Mouse (Mus musculus) hindbrain, postnatal 0 days (tissue): ENCODE measurements at regions not wholly inside any gene's neighbourhood (a gene's known extent, or its start where the extent isn't known, plus 50 kb on each side); places are given as distances from the start of the nearest gene placed in this dataset.

Experiments used
- ATAC-seq: fragments of 200-750 bp; cut with Nextera tagmentation; 2 replicates; pipeline ENCODE4 v1.8.0; 2017; ENCODE audit warnings: mild to moderate bottlenecking, moderate TSS enrichment, moderate library complexity
- DNase-seq: peaks from one replicate; pipeline ENCODE4 v3.0.0-alpha.2; 2015; ENCODE audit warnings: low spot score
- H3K27ac ChIP-seq: fragments of 300-500 bp; sonication (generic); 2 replicates; pipeline ENCODE4 v1.5.1; 2014; ENCODE audit warnings: mild to moderate bottlenecking
- H3K27me3 ChIP-seq: fragments of 300-500 bp; sonication (generic); 2 replicates; pipeline ENCODE4 v1.6.1; 2014; ENCODE audit warnings: low read length, mixed read lengths; ENCODE audit not compliant: insufficient read depth
- H3K36me3 ChIP-seq: fragments of 300-500 bp; sonication (generic); 2 replicates; pipeline ENCODE4 v1.6.1; 2014; ENCODE audit warnings: low read length, mixed read lengths; ENCODE audit not compliant: insufficient read depth
- H3K4me1 ChIP-seq: fragments of 300-500 bp; sonication (generic); 2 replicates; pipeline ENCODE4 v1.6.1; 2014; ENCODE audit warnings: antibody characterized with exemption, low read length, mixed read lengths; ENCODE audit not compliant: insufficient read depth
- H3K4me2 ChIP-seq: fragments of 300-500 bp; sonication (generic); 2 replicates; pipeline ENCODE4 v1.6.1; 2014; ENCODE audit warnings: low read depth, mild to moderate bottlenecking, low read length, moderate library complexity, mixed read lengths
- H3K4me3 ChIP-seq: fragments of 300-500 bp; sonication (generic); 2 replicates; pipeline ENCODE4 v1.5.1; 2014; ENCODE audit warnings: low read length
- H3K9ac ChIP-seq: fragments of 300-500 bp; sonication (generic); replicated peaks from 2 replicates; pipeline ENCODE4 v1.6.1; 2014; ENCODE audit warnings: mild to moderate bottlenecking, low read length, moderate library complexity, mixed read lengths
- H3K9me3 ChIP-seq: fragments of 300-500 bp; sonication (generic); 2 replicates; pipeline ENCODE4 v1.6.1; 2016; ENCODE audit warnings: low read length, mixed read lengths
- CTCF ChIP-seq: IDR thresholded peaks from 2 replicates; pipeline ENCODE4 v1.5.1; 2016; ENCODE audit warnings: antibody characterized with exemption, control low read depth, low read depth
- WGBS: fragments of 180-500 bp; shearing (Covaris S2); extraction: QIAGEN DNeasy Blood & Tissue Kit; methylation state at CpG from one replicate; pipeline ENCODE4 v1.1.7; 2014; 5-methylcytosine and 5-hydroxymethylcytosine counted together

DNA sequence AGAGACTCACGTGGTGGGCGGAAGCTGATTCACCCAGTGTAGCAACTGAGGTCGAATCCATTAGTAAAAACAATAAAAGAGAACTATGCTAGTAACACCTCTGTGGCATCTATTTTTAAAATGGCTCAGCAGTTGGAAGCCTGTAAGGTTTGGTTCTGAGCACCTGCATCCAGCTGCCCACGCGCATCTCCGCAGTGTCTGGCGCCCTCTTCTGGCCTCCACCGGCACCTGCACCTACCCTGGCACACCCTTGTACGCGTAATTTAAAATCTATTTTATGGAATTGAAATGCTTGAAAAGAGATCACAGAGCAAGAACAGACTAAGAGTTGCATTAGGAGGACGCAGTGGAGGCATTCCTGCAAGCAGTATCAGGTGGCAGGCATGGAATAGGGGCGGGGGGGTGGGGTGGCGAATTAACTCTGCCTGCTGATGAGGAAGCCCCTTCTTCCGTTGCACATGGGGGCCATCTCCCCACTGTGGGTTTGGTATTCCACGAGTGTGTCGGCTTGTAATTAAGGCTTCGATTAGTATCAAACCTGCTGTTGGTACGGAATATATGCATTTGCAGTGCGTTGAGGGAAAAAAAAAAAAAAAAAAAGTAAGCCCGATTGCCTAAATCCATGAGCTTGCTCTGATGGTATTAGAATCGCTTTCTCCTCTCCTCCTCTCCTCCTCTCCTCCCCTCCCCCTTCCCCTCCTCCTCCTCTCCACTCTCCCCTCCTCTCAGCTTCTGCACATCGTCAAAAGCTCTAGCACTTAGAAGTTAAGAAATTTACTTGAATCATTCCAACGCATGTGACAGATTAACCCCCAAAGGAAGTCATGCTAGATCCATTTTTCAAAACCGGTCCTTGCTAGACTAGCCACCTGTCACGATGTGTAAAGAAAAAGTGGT lies 221.7 kb downstream of the Atp23 start:
- Histone ChIP-seq H3K36me3 (no peaks in the 10 kb centered on the region), H3K4me2 (peak overlapping the region; percentile 48), H3K4me1 (no peaks in the 10 kb centered on the region), H3K4me3 (peak overlapping the region; percentile 19; the same call in 1 of the 2 replicates), H3K27ac (no peak overlapping the region), H3K9me3 (no peaks in the 10 kb centered on the region), H3K9ac (no peak overlapping the region), H3K27me3 (no peaks in the 10 kb centered on the region)
- DNase-seq (no peak), ATAC-seq (no peak)
- 22% methylated on average over 25 of the region's 25 CpGs for WGBS
- peak; percentile 58 for TF ChIP-seq CTCF

DNA sequence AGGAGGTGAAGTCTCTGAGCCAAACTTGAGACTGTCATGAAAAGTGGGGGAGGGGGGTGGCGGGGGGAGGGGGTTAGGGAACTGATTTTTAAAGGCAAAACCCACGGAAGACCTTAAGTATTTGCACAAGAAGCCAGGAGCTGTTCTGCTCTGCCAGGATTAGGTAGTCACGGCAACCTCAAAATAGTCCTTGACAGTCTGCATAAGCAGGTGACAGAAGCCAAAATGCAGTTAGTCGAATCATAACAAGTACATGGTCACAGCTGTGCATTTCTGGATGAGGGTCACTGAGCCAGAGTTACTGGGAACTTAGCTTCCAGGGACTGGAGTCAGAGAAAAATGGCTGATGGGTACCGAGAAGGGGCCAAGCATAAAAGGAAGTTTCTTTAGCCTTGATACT lies 227.7 kb downstream of the Atp23 start:
- WGBS = 38% methylated on average over 5 of the region's 5 CpGs
- no peaks in the 10 kb centered on the region for H3K9me3 ChIP-seq
- no peak overlapping the region for H3K27ac ChIP-seq
- H3K4me2 ChIP-seq = no peak overlapping the region
- DNase-seq = no peak
- no peak overlapping the region for H3K4me3 ChIP-seq
- H3K27me3 ChIP-seq = no peaks in the 10 kb centered on the region
- no peak for ATAC-seq
- H3K9ac ChIP-seq = no peak overlapping the region
- H3K36me3 ChIP-seq = no peaks in the 10 kb centered on the region
- H3K4me1 ChIP-seq = no peaks in the 10 kb centered on the region
- TF ChIP-seq CTCF = no peak

DNA sequence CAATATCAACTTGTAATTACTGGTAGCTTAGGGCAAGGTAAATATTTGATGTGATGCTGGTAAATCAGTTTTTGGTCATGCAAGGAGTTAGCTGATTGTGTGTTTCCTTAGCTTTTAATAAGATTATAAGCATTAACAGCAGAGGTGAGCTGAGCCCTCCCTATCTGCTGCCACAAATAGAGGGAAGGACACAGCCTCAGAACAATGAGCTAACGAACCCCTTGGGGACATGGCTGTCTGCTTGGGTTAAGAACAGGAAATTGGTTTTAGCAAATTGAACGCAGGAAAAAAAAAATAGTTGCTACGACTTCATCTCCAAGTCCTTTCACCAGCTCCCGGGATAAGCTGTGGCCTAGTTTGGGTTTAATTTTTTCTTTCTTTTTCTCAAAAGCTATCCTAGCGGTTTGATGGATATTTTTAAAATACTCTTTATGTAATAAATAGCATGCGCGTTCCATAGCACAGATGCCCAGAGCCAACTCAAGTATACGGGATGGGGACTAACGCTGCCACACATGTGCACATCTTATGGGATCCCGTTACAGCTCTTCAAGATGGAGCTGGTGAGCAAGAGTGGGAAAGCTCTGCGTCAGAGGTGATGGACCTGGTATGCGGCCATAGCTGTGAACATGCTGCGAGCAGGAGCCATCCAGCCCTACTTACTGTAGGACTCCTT lies 236.6 kb downstream of the Atp23 start:
- Histone ChIP-seq H3K9me3 (no peaks in the 10 kb centered on the region), H3K9ac (no peak overlapping the region), H3K36me3 (no peaks in the 10 kb centered on the region), H3K4me2 (no peak overlapping the region), H3K27ac (no peak overlapping the region), H3K4me3 (no peak overlapping the region), H3K4me1 (no peaks in the 10 kb centered on the region), H3K27me3 (no peaks in the 10 kb centered on the region)
- 77% methylated on average over 13 of the region's 13 CpGs for WGBS
- DNase-seq = no peak
- TF ChIP-seq CTCF = no peak
- ATAC-seq = no peak

DNA sequence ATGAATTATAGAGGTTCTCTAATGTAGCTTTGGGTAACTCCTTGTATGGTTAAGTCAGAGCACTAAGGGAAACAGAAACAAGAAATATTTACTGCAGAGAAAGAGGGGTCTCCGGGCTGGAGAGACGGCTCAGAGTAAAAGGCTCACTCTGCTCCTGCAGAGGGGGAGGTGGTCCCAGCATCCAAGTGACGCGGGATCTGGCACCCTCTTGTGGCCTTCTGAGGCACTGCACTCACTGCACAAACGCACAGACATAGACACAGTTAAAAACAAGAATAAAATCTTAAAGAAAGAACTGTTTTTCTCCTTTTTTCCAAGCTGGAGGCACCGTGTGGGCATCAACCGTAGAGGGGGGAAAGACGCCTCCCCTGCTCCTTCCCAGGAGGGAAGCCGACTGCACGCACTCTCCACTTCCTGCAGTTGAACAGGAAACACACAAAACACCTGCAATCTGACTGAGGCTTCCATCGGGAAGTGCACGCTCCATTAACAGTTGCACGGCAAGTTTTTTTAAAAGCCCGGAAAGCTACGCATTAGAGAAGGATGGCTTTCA lies 237.6 kb downstream of the Atp23 start:
- H3K27me3 ChIP-seq = no peaks in the 10 kb centered on the region
- H3K9ac ChIP-seq = no peak overlapping the region
- no peak overlapping the region for H3K4me3 ChIP-seq
- ATAC-seq (no peak), DNase-seq (no peak)
- no peaks in the 10 kb centered on the region for H3K4me1 ChIP-seq
- 75% methylated on average over 15 of the region's 15 CpGs for WGBS
- peak; percentile 71 for TF ChIP-seq CTCF
- H3K36me3 ChIP-seq = no peaks in the 10 kb centered on the region
- no peak overlapping the region for H3K4me2 ChIP-seq
- H3K9me3 ChIP-seq = no peaks in the 10 kb centered on the region
- no peak overlapping the region for H3K27ac ChIP-seq

DNA sequence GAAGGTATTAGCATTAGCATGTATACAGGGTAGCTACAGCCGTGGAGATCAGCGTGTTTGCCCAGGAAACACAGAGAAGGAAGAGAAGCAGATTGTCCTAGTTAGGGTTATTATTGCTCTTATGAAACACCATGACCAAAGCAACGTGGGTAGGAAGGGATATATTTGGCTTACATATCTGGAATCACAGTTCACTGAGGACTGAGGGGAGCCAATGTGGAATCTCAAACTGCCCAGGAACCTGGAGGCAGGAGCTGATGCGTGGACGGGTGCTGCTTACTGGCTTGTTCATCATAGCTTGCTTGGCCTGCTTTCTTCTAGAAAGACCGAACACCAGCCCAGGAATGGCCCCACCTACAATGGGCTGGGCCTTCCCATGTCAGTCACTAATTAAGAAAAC lies 238.4 kb downstream of the Atp23 start:
- Histone ChIP-seq H3K4me1 (no peaks in the 10 kb centered on the region), H3K27ac (no peak overlapping the region), H3K27me3 (no peaks in the 10 kb centered on the region), H3K9ac (no peak overlapping the region), H3K9me3 (no peaks in the 10 kb centered on the region), H3K4me3 (no peak overlapping the region), H3K4me2 (no peak overlapping the region), H3K36me3 (no peaks in the 10 kb centered on the region)
- WGBS = 92% methylated on average over 6 of the region's 6 CpGs
- ATAC-seq (no peak), DNase-seq (no peak)
- TF ChIP-seq CTCF = no peak

DNA sequence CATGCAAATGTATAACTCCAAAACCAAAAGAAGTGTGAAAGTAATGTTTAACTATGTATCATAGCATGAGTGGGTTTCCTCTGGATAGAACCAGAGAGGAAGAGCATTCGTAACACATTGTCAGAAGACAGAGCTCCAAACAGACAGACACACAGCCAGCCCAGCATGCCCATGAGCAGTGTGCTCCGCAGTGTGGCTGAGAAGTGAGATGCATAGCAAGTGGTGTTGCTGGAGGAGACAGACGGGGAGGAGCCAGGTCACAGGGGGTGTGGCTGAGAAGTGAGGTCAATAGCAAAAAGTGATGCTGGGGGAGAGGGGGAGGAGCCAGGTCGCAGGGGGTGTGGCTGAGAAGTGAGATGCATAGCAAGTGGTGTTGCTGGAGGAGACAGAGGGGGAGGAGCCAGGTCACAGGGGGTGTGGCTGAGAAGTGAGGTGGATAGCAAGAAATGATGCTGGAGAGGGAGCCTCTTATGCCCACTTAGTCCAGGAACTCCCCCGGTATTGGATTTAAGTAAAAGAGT lies 240.0 kb downstream of the Atp23 start:
- no peak for DNase-seq
- Histone ChIP-seq H3K36me3 (no peaks in the 10 kb centered on the region), H3K27me3 (no peaks in the 10 kb centered on the region), H3K9ac (no peak overlapping the region), H3K9me3 (no peaks in the 10 kb centered on the region), H3K4me2 (no peak overlapping the region), H3K4me3 (no peak overlapping the region), H3K4me1 (no peaks in the 10 kb centered on the region), H3K27ac (no peak overlapping the region)
- 67% methylated on average over 5 of the region's 5 CpGs for WGBS
- ATAC-seq = peak; percentile 29; the same call in 1 of the 2 replicates
- no peak for TF ChIP-seq CTCF
